Mouse (Mus musculus) hindbrain, embryonic 16.5 days (tissue): Measurements from ENCODE around the gene Elp5. TPM values are rescaled to one million over a fixed set of nuclear protein-coding genes. Genes with fewer than 3 reads are reported as not detected.
"Not testable (repeated sequence)": the region's sequence is repeated elsewhere in the genome, so short reads cannot be mapped to it uniquely, and the experiment has no call there.

Experiments
- ATAC-seq: fragments of 200-750 bp; cut with Nextera tagmentation; 2 replicates; pipeline ENCODE4 v1.8.0; 2017; ENCODE audit warnings: moderate TSS enrichment, moderate library complexity
- H3K27ac ChIP-seq: fragments of 300-500 bp; sonication (generic); 2 replicates; pipeline ENCODE4 v1.5.1; 2014; ENCODE audit warnings: low read depth, mild to moderate bottlenecking, control low read depth, low read length, moderate library complexity
- H3K27me3 ChIP-seq: fragments of 300-500 bp; sonication (generic); replicated peaks from 2 replicates; pipeline ENCODE4 v1.6.1; 2014; ENCODE audit warnings: low read length; ENCODE audit not compliant: control insufficient read depth, insufficient read depth
- H3K36me3 ChIP-seq: fragments of 300-500 bp; sonication (generic); 2 replicates; pipeline ENCODE4 v1.6.1; 2014; ENCODE audit warnings: mild to moderate bottlenecking, low read length, moderate library complexity, mixed read lengths; ENCODE audit not compliant: control insufficient read depth, insufficient read depth
- H3K4me1 ChIP-seq: fragments of 300-500 bp; sonication (generic); 2 replicates; pipeline ENCODE4 v1.6.1; 2014; ENCODE audit warnings: low read depth, low read length; ENCODE audit not compliant: control insufficient read depth, insufficient read depth
- H3K4me2 ChIP-seq: fragments of 300-500 bp; sonication (generic); 2 replicates; pipeline ENCODE4 v1.6.1; 2014; ENCODE audit warnings: mild to moderate bottlenecking, low read length, control low read depth, moderate library complexity
- H3K4me3 ChIP-seq: fragments of 300-500 bp; sonication (generic); 2 replicates; pipeline ENCODE4 v1.5.1; 2014; ENCODE audit warnings: mild to moderate bottlenecking, low read length, control low read depth, moderate library complexity
- H3K9ac ChIP-seq: fragments of 300-500 bp; sonication (generic); 2 replicates; pipeline ENCODE4 v1.6.1; 2014; ENCODE audit warnings: low read depth, mild to moderate bottlenecking, control low read depth, low read length, moderate library complexity
- H3K9me3 ChIP-seq: fragments of 300-500 bp; sonication (generic); 2 replicates; pipeline ENCODE4 v1.6.1; 2014; ENCODE audit warnings: mild to moderate bottlenecking, low read length, moderate library complexity; ENCODE audit not compliant: control insufficient read depth
- whole genome bisulfite sequencing: fragments of 180-500 bp; shearing (Covaris S2); extraction: QIAGEN DNeasy Blood & Tissue Kit; methylation state at CpG from one replicate; pipeline ENCODE4 v1.1.7; 2014; 5-methylcytosine and 5-hydroxymethylcytosine counted together
- polyA plus RNA-seq: library from polyadenylated mRNA; unstranded; fragments of >200 nt; fragmentation: Nextera tagmentation; extraction: Ambion mirVana; gene quantifications from 2 replicates; pipeline ENCODE4 v1.2.1, GENCODE M21; 2015

Gene Elp5
- polyA plus RNA-seq, 1 experiment from 2014 or later = 188 TPM

- Histone ChIP-seq H3K27me3 (peaks cover 11% of the 10 kb centered on the region), H3K4me2 (peak overlapping the region; percentile 99), H3K4me1 (peaks cover 15% of the 10 kb centered on the region), H3K27ac (no peak overlapping the region), H3K36me3 (no peaks in the 10 kb centered on the region), H3K9ac (peak overlapping the region; percentile 70), H3K4me3 (peak overlapping the region; percentile 68), H3K9me3 (no peaks in the 10 kb centered on the region)
- WGBS = under 1% methylated on average over 30 of the region's 30 CpGs
- no peak for ATAC-seq
These were observed 46.2 kb downstream of the Elp5 start for GRCm38 (mm10) chr11:69936156-69936555.

- H3K27ac ChIP-seq = 0 out of 2 replicates have a peak within 1 kb of the TSS, but pooled peaks have one; percentile 5
- peak within 1 kb of the TSS; percentile 68 for H3K4me3 ChIP-seq
- H3K4me2 ChIP-seq = peak within 1 kb of the TSS; percentile 99
- H3K27me3 ChIP-seq = peaks cover 11% of the 10 kb centered on the region
- no peaks in the 10 kb centered on the region for H3K36me3 ChIP-seq
- peak within 1 kb of the TSS; percentile 70 for H3K9ac ChIP-seq
- H3K4me1 ChIP-seq = peaks cover 15% of the 10 kb centered on the region
- 2% methylated on average over 54 of the region's 62 CpGs for WGBS
- peak; percentile 92 for ATAC-seq
- no peaks in the 10 kb centered on the region for H3K9me3 ChIP-seq
These were observed 47.0 kb downstream of the Elp5 start, which contains the start of gene Ybx2 for GRCm38 (mm10) chr11:69935137-69935879. TSS of gene Ybx2 (plus strand) at chr11:69935796.

- H3K4me3 ChIP-seq = no peak overlapping the region
These were observed 47.6 kb downstream of the Elp5 start for GRCm38 (mm10) chr11:69934681-69935080.

GRCm38 (mm10) chr11:69934169-69934568, 48.1 kb downstream of the Elp5 start:
- Histone ChIP-seq H3K36me3 (no peaks in the 10 kb centered on the region), H3K27ac (no peak overlapping the region), H3K4me2 (peak overlapping the region; percentile 42), H3K9ac (no peak overlapping the region), H3K4me1 (peaks cover 15% of the 10 kb centered on the region), H3K4me3 (0 out of 2 replicates have a peak overlapping the region, but pooled peaks have one; percentile 7), H3K9me3 (no peaks in the 10 kb centered on the region), H3K27me3 (peaks cover 11% of the 10 kb centered on the region)
- ATAC-seq = peak; percentile 50; the same call in 1 of the 2 replicates
- WGBS = under 1% methylated on average over 18 of the region's 18 CpGs

More at GRCm38 (mm10) chr11:69934681-69935080, 47.6 kb downstream of the Elp5 start:
- Histone ChIP-seq H3K9ac (no peak overlapping the region), H3K36me3 (no peaks in the 10 kb centered on the region), H3K4me2 (no peak overlapping the region; the same call in 1 of the 2 replicates), H3K4me1 (peaks cover 15% of the 10 kb centered on the region), H3K27me3 (peaks cover 11% of the 10 kb centered on the region), H3K27ac (no peak overlapping the region), H3K9me3 (no peaks in the 10 kb centered on the region)
- ATAC-seq = no peak
- 19% methylated on average over 6 of the region's 6 CpGs for WGBS

GRCm38 (mm10) chr11:69933066-69933465, 49.3 kb downstream of the Elp5 start:
- Histone ChIP-seq H3K4me3 (no peak overlapping the region), H3K36me3 (no peaks in the 10 kb centered on the region), H3K9ac (no peak overlapping the region), H3K9me3 (no peaks in the 10 kb centered on the region), H3K27me3 (peaks cover 8% of the 10 kb centered on the region; the same call in 1 of the 2 replicates), H3K4me2 (no peak overlapping the region), H3K4me1 (peaks cover 15% of the 10 kb centered on the region), H3K27ac (no peak overlapping the region)
- ATAC-seq = no peak
- 81% methylated on average over 4 of the region's 4 CpGs for WGBS

GRCm38 (mm10) chr11:69932254-69932653, 50.1 kb downstream of the Elp5 start:
- ATAC-seq = no peak
- WGBS = 32% methylated on average over 3 of the region's 3 CpGs

GRCm38 (mm10) chr11:69931769-69932168, 50.5 kb downstream of the Elp5 start:
- ATAC-seq = no peak
- no peak overlapping the region for H3K4me3 ChIP-seq
- H3K4me2 ChIP-seq = no peak overlapping the region
- no peak overlapping the region for H3K9ac ChIP-seq
- no peaks in the 10 kb centered on the region; the same call in 1 of the 2 replicates for H3K27me3 ChIP-seq
- peaks cover 13% of the 10 kb centered on the region for H3K4me1 ChIP-seq
- H3K36me3 ChIP-seq = no peaks in the 10 kb centered on the region
- 76% methylated on average over 8 of the region's 8 CpGs for WGBS
- H3K9me3 ChIP-seq = no peaks in the 10 kb centered on the region
- H3K27ac ChIP-seq = no peak overlapping the region

More at GRCm38 (mm10) chr11:69932254-69932653, 50.1 kb downstream of the Elp5 start:
- Histone ChIP-seq H3K4me3 (no peak overlapping the region), H3K36me3 (no peaks in the 10 kb centered on the region), H3K4me2 (no peak overlapping the region), H3K27me3 (peaks cover 4% of the 10 kb centered on the region; the same call in 1 of the 2 replicates), H3K27ac (no peak overlapping the region), H3K9ac (no peak overlapping the region), H3K4me1 (peaks cover 15% of the 10 kb centered on the region), H3K9me3 (no peaks in the 10 kb centered on the region)

- WGBS = 69% methylated on average over 3 of the region's 3 CpGs
These were observed 51.3 kb downstream of the Elp5 start for GRCm38 (mm10) chr11:69930967-69931537.

GRCm38 (mm10) chr11:69930176-69930575, 52.1 kb downstream of the Elp5 start:
- not testable (repeated sequence) for H3K4me2 ChIP-seq, H3K4me1 ChIP-seq, H3K9me3 ChIP-seq, H3K4me3 ChIP-seq, H3K36me3 ChIP-seq, ATAC-seq, H3K27me3 ChIP-seq, H3K27ac ChIP-seq, H3K9ac ChIP-seq
- WGBS = 89% methylated on average over 8 of the region's 8 CpGs

More at GRCm38 (mm10) chr11:69930967-69931537, 51.3 kb downstream of the Elp5 start:
- H3K36me3 ChIP-seq = no peaks in the 10 kb centered on the region
- H3K9me3 ChIP-seq = no peaks in the 10 kb centered on the region
- H3K27me3 ChIP-seq = no peaks in the 10 kb centered on the region; the same call in 1 of the 2 replicates
- no peak overlapping the region for H3K27ac ChIP-seq
- peaks cover 6% of the 10 kb centered on the region for H3K4me1 ChIP-seq
- no peak overlapping the region for H3K9ac ChIP-seq
- H3K4me3 ChIP-seq = no peak overlapping the region
- no peak overlapping the region for H3K4me2 ChIP-seq
- no peak for ATAC-seq
